In the genomic region with DNA sequence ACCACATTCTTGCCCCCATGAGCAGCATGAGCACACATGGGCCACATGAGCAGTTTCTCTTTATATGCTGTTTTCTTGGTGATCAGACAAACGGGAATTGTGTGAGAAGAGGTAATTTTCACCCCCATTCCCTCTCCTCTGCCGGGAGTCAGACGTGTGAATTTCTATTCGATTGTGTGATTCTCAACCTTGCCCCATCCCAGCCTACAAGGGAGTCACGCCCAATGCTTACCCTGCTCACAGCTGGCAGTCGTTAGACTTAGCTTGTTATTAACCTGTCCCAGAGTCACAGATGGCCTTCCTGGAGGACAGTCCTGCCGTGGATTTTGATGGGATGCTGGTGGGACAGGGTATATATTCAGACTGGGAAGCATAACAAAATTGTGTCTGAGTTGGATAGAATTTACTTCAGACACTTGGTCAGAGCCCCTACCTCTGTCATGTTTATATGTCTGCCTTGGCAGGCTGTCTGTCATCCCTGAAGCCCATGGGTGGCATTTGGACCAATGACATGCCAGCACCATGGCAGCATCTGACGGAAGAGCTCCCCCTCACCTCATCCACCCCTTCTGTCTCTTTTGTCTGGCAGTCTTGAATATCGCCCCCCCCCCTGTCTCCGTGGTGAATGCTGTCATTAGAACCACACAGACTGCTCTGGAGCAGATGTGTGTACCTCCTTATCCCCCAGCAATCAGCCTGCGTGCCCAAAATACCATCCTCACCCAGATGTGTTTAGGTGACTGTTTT, we compare ENCODE assay signal across 17 mouse cellular contexts.
A peak's percentile ranks its signal among the peaks of the same experiment; 100 is the strongest.
DNase-seq lines count a peak whose midpoint lies in the region; ATAC-seq and TF ChIP-seq lines count a peak whose summit lies in the region.
"Had no signal": no experiment of that assay in that cellular context is flagged by ENCODE, and none has a peak within 500 bp of the region (broad histone marks: within the 10 kb centered on the region; RNA-seq: fewer than 3 reads in every experiment).

No protein-coding gene starts in this region.

- H3K9me3 ChIP-seq in neural tube, embryonic 12.5 days, result no peaks in the 10 kb centered on the region
- no peaks in the 10 kb centered on the region for H3K9me3 ChIP-seq in forebrain, postnatal 0 days (ENCODE audit: low read length)
- H3K9me3 ChIP-seq in neural tube, embryonic 15.5 days (replicated peaks), result no peaks in the 10 kb centered on the region
- H3K9me3 ChIP-seq: heart, embryonic 10.5 days; limb, embryonic 15.5 days had no signal

- peak; percentile 31 for DNase-seq in kidney, adult 2 months
- DNase-seq in kidney, adult 9 months, result no peak
- no peak for DNase-seq in neural tube, embryonic 10.5 days (ENCODE audit: extremely low spot score, low spot score)
- peak; percentile 38 for DNase-seq in forebrain, postnatal 0 days
- no peak for DNase-seq in ovary, postnatal 10 days (ENCODE audit: low spot score)
- DNase-seq: gastrocnemius, postnatal 36 days; lung, postnatal 10 days; thymus, postnatal 25 days had no signal

- H3K4me2 ChIP-seq in neural tube, embryonic 12.5 days (replicated peaks), result no peak overlapping the region
- H3K4me2 ChIP-seq in forebrain, postnatal 0 days (ENCODE audit: low read depth), result no peak overlapping the region
- no peak overlapping the region for H3K4me2 ChIP-seq in neural tube, embryonic 15.5 days
- H3K4me2 ChIP-seq: limb, embryonic 15.5 days had no signal

- 53% methylated on average over 11 of the region's 11 CpGs for WGBS in kidney, adult 2 months
- 44% methylated on average over 11 of the region's 11 CpGs for WGBS in neural tube, embryonic 12.5 days
- 32% methylated on average over 11 of the region's 11 CpGs for WGBS in forebrain, postnatal 0 days
- 27% methylated on average over 11 of the region's 11 CpGs for WGBS in neural tube, embryonic 15.5 days

- no peak overlapping the region for H3K4me3 ChIP-seq in kidney, adult 2 months (ENCODE audit: insufficient read depth, low read depth, low read length)
- H3K4me3 ChIP-seq in neural tube, embryonic 12.5 days, result no peak overlapping the region
- no peak overlapping the region for H3K4me3 ChIP-seq in forebrain, postnatal 0 days (ENCODE audit: low read depth, low read length)
- H3K4me3 ChIP-seq in neural tube, embryonic 15.5 days (replicated peaks), result no peak overlapping the region
- H3K4me3 ChIP-seq: heart, embryonic 10.5 days; limb, embryonic 15.5 days; myocyte had no signal

- 0 out of 2 replicates have a peak, but pooled peaks have one; percentile 48 for ATAC-seq in neural tube, embryonic 12.5 days (ENCODE audit: low FRiP score, low read depth)
- ATAC-seq in forebrain, postnatal 0 days, result peak; percentile 75
- peak; percentile 37; the same call in 1 of the 2 replicates for ATAC-seq in neural tube, embryonic 15.5 days (ENCODE audit: low FRiP score)
- ATAC-seq: intestine, embryonic 16.5 days had no signal

- no peaks in the 10 kb centered on the region for H3K27me3 ChIP-seq in kidney, adult 2 months (replicated peaks; ENCODE audit: control insufficient read depth, insufficient read depth, low read length)
- no peaks in the 10 kb centered on the region for H3K27me3 ChIP-seq in neural tube, embryonic 12.5 days (replicated peaks)
- H3K27me3 ChIP-seq in forebrain, postnatal 0 days (ENCODE audit: insufficient read depth, low read length), result no peaks in the 10 kb centered on the region
- no peaks in the 10 kb centered on the region for H3K27me3 ChIP-seq in neural tube, embryonic 15.5 days (replicated peaks)
- H3K27me3 ChIP-seq: limb, embryonic 15.5 days had no signal

- no peaks in the 10 kb centered on the region for H3K36me3 ChIP-seq in kidney, adult 2 months (ENCODE audit: control insufficient read depth, insufficient read depth, low read length)
- H3K36me3 ChIP-seq in neural tube, embryonic 12.5 days, result no peaks in the 10 kb centered on the region
- H3K36me3 ChIP-seq in forebrain, postnatal 0 days (ENCODE audit: insufficient read depth), result 0 out of 2 replicates have a peak, but pooled peaks cover under 1% of the 10 kb centered on the region
- no peaks in the 10 kb centered on the region for H3K36me3 ChIP-seq in neural tube, embryonic 15.5 days
- H3K36me3 ChIP-seq: G1E; heart, embryonic 10.5 days; limb, embryonic 15.5 days had no signal

- no peak overlapping the region for H3K27ac ChIP-seq in kidney, adult 2 months (ENCODE audit: insufficient read depth, low read depth, low read length)
- H3K27ac ChIP-seq in neural tube, embryonic 12.5 days, result 0 out of 2 replicates have a peak overlapping the region, but pooled peaks have one; percentile 1
- H3K27ac ChIP-seq in forebrain, postnatal 0 days (ENCODE audit: low read depth, low read length), result peak overlapping the region; percentile 57
- H3K27ac ChIP-seq in neural tube, embryonic 15.5 days (replicated peaks), result peak overlapping the region; percentile 49; the same call in 1 of the 2 replicates
- H3K27ac ChIP-seq: heart, embryonic 10.5 days; kidney, postnatal 0 days; limb, embryonic 15.5 days; stomach, postnatal 0 days had no signal

- no peak overlapping the region for H3K9ac ChIP-seq in neural tube, embryonic 12.5 days
- 0 out of 2 replicates have a peak overlapping the region, but pooled peaks have one; percentile 18 for H3K9ac ChIP-seq in forebrain, postnatal 0 days
- no peak overlapping the region for H3K9ac ChIP-seq in neural tube, embryonic 15.5 days (replicated peaks)
- H3K9ac ChIP-seq: limb, embryonic 15.5 days had no signal

- no peak for TF ChIP-seq CTCF in kidney, adult 2 months (conservative IDR thresholded peaks at IDR 0.05; ENCODE audit: insufficient read depth, insufficient read length, low read depth, low read length)
- no peak for TF ChIP-seq CTCF in forebrain, postnatal 0 days (IDR thresholded peaks at IDR 0.05; ENCODE audit: low read depth)

- TF ChIP-seq POLR2A in kidney, adult 2 months (IDR thresholded peaks at IDR 0.05; ENCODE audit: low read depth, low read length), result no peak

- no peaks in the 10 kb centered on the region for H3K4me1 ChIP-seq in kidney, adult 2 months (ENCODE audit: control insufficient read depth, insufficient read depth, low read length)
- peaks cover 44% of the 10 kb centered on the region for H3K4me1 ChIP-seq in neural tube, embryonic 12.5 days
- peaks cover 26% of the 10 kb centered on the region for H3K4me1 ChIP-seq in forebrain, postnatal 0 days (ENCODE audit: insufficient read depth)
- peaks cover 61% of the 10 kb centered on the region for H3K4me1 ChIP-seq in neural tube, embryonic 15.5 days

Comparison
In these comparisons a context has a peak if more than half of its experiments do, and no peak if none do; other contexts are left out.
1. DNase-seq: peak in kidney, adult 2 months (single experiment) and forebrain, postnatal 0 days (single experiment); none in kidney, adult 9 months (single experiment), neural tube, embryonic 10.5 days (single experiment) and ovary, postnatal 10 days (single experiment).
2. Peak in every context shown above with its lines, with median percentiles within 50 percentile points of each other: ATAC-seq.